Mouse (Mus musculus) thymus, adult 2 months (tissue): ENCODE measurements at regions not wholly inside any gene's neighbourhood (a gene's known extent, or its start where the extent isn't known, plus 50 kb on each side); places are given as distances from the start of the nearest gene placed in this dataset.

Source experiments
- DNase-seq: peaks from one replicate; pipeline ENCODE4 v3.0.0; 2021
- H3K27ac ChIP-seq: fragments of 200-500 bp; 2 replicates; pipeline ENCODE4 v1.5.1; 2012; ENCODE audit warnings: low read length, control low read depth; ENCODE audit not compliant: control insufficient read depth, insufficient read depth
- H3K27me3 ChIP-seq: fragments of 200-500 bp; 2 replicates; pipeline ENCODE4 v1.6.1; 2012; ENCODE audit warnings: mild to moderate bottlenecking, low read length, moderate library complexity, mixed read lengths; ENCODE audit not compliant: control insufficient read depth, insufficient read depth
- H3K36me3 ChIP-seq: fragments of 200-500 bp; 2 replicates; pipeline ENCODE4 v1.6.1; 2012; ENCODE audit warnings: mild to moderate bottlenecking, low read length, moderate library complexity; ENCODE audit not compliant: control insufficient read depth, insufficient read depth
- H3K4me1 ChIP-seq: fragments of 200-500 bp; replicated peaks from 2 replicates; pipeline ENCODE4 v1.6.1; 2012; ENCODE audit warnings: low read length; ENCODE audit not compliant: control insufficient read depth, insufficient read depth
- H3K4me3 ChIP-seq: fragments of 200-500 bp; 2 replicates; pipeline ENCODE4 v1.5.1; 2012; ENCODE audit warnings: mild to moderate bottlenecking, low read length, control low read depth, moderate library complexity; ENCODE audit not compliant: control insufficient read depth, insufficient read depth
- CTCF ChIP-seq: fragments of 200-500 bp; IDR thresholded peaks from 2 replicates; pipeline ENCODE4 v1.5.1; 2012; ENCODE audit warnings: mild to moderate bottlenecking, control low read depth, low read length, moderate library complexity, borderline replicate concordance; ENCODE audit not compliant: control insufficient read depth, poor library complexity, insufficient read depth; ENCODE audit errors: extremely low read depth
- POLR2A ChIP-seq: fragments of 200-500 bp; IDR thresholded peaks from 2 replicates; pipeline ENCODE4 v1.6.1; 2012; ENCODE audit warnings: mild to moderate bottlenecking, low read length, control low read depth, moderate library complexity; ENCODE audit not compliant: control insufficient read depth, poor library complexity, insufficient read depth; ENCODE audit errors: extremely low read depth
- WGBS: fragments of 180-500 bp; shearing (Covaris S2); methylation state at CpG from one replicate; pipeline ENCODE4 v1.1.7; 2018; 5-methylcytosine and 5-hydroxymethylcytosine counted together

DNA sequence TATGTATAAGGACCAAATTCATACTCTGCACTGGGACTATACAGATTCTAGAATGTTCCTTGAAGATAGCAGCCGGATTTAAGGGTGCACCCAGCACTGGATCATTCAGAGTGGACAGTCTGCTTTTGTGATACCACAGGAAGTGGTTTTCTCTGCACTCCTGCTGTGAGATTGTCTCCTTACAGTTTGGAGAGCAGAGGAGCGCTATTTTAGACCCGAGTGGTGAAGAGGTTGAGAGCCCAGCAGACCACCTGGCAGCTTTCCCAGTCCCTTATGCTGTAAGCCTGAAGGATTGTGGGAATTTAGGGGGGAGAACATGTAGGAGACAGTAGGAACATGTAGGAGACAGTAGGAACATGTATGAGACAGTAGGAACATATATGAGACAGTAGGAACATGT is 147.5 kb upstream of the Zmiz1 start:
- no peak for DNase-seq
- H3K27ac ChIP-seq: no peak overlapping the region
- TF ChIP-seq POLR2A (no peak), CTCF (no peak)
- 19% methylated on average over 3 of the region's 3 CpGs for WGBS
- no peaks in the 10 kb centered on the region for H3K27me3 ChIP-seq
- H3K4me1 ChIP-seq: peaks cover 6% of the 10 kb centered on the region
- no peaks in the 10 kb centered on the region for H3K36me3 ChIP-seq
- H3K4me3 ChIP-seq: no peak overlapping the region

DNA sequence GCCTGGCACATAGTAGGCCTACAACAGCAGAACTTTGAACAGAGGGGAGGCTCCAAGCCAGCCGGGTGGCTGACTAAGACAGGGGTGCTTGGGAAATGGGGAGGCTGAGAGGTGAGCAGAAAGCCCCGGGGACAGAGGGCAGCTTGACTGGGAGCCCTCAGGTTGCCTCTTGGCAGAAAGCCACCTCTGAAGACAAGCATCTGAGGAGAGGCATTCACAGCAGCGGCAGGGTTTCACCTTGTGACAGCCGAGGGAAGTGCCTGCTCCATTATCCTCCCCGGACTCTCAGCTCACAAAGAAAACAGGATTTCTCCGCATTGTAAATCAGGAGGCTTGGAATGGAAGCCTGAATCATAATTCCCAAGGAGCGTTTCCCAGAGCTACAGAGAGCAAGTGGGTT is 146.8 kb upstream of the Zmiz1 start:
- Histone ChIP-seq H3K4me1 (peaks cover 9% of the 10 kb centered on the region), H3K36me3 (no peaks in the 10 kb centered on the region), H3K4me3 (no peak overlapping the region), H3K27ac (no peak overlapping the region), H3K27me3 (no peaks in the 10 kb centered on the region)
- TF ChIP-seq POLR2A (no peak), CTCF (no peak)
- WGBS: 50% methylated on average over 7 of the region's 7 CpGs
- no peak for DNase-seq

DNA sequence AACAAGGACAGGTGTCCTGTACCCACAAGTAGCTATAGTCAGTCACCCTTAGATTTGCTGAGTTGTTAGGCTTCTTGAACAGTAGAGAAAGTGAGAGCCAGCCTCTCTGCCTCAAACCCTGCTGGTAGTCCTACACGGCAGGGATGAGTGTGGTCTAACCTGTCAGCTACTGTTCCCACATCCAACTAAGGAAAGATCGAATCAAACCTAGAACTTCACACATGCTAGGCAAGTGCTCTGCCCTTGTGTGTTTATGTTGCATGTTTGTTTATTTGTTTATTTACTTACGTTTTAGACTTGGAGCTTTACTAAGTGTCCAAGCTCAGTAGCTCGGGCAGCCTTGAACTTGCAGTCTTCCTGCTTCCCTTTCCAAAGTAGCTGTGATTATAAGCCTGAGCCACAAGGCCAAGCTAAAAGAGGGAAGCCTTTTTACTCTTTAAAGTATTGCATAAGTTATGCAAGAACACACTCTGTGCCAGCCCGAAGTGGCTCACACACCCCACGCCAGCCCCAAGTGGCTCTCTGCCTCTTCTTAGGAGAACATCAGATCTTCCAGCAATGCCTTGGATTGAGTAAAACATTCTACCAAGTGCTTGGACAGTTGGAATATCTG is 146.1 kb upstream of the Zmiz1 start:
- DNase-seq: no peak
- Histone ChIP-seq H3K4me1 (peaks cover 15% of the 10 kb centered on the region), H3K36me3 (no peaks in the 10 kb centered on the region), H3K27me3 (no peaks in the 10 kb centered on the region), H3K4me3 (no peak overlapping the region), H3K27ac (no peak overlapping the region)
- WGBS: 85% methylated on average over 6 of the region's 6 CpGs
- TF ChIP-seq POLR2A: no peak
- TF ChIP-seq CTCF: no peak

DNA sequence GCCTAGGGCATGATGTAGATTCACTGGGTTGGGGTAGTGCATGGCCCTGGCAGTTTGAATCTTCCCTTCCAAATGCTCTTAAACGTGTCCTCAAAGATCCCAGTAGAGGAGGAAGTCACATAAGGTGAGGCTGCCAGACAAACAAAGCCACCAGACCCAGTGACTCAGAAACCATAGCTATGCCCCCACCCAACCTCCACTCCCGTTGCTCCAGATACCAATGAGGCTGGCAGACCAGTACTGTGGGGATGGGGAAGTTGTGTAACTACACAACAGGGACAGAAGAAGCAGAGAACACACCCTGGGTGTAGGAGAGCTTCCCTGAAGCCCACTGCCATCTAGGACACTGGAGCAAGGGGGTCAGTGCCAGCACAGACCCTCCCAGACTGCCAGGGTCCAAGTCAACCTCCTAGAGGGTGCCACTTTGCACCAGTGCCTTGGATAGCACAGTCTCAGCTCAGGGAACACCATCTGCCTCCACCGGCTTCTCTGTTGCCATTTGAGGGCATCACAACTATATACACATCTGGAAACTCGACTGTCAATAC is 145.2 kb upstream of the Zmiz1 start:
- Histone ChIP-seq H3K36me3 (no peaks in the 10 kb centered on the region), H3K4me1 (peaks cover 23% of the 10 kb centered on the region), H3K27ac (no peak overlapping the region), H3K4me3 (no peak overlapping the region), H3K27me3 (no peaks in the 10 kb centered on the region)
- no peak for TF ChIP-seq CTCF
- TF ChIP-seq POLR2A: no peak
- DNase-seq: no peak
- WGBS: 54% methylated on average over 4 of the region's 4 CpGs

DNA sequence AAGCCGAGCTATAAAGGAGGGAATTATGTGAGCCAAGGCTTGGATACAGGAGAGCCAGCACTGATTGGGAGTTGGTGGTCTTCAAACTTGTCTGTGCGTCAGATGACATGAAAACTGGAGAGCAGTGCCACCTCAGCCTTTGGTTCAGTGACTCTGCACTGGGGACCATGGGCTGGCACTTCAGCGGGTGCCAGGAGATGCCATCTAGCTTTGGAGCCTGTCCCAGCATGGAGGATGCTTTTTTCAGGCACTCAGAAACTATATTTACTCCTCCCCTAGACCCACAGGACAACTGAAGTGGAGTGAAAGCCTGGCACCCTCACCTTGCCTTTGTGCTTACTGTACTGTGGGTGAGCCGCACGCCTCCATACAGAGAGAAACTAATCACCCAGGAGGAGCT is 142.5 kb upstream of the Zmiz1 start:
- TF ChIP-seq CTCF (no peak), POLR2A (no peak)
- DNase-seq: no peak
- Histone ChIP-seq H3K4me1 (peaks cover 24% of the 10 kb centered on the region), H3K4me3 (no peak overlapping the region), H3K27me3 (no peaks in the 10 kb centered on the region), H3K27ac (no peak overlapping the region), H3K36me3 (no peaks in the 10 kb centered on the region)
- 97% methylated on average over 5 of the region's 5 CpGs for WGBS

DNA sequence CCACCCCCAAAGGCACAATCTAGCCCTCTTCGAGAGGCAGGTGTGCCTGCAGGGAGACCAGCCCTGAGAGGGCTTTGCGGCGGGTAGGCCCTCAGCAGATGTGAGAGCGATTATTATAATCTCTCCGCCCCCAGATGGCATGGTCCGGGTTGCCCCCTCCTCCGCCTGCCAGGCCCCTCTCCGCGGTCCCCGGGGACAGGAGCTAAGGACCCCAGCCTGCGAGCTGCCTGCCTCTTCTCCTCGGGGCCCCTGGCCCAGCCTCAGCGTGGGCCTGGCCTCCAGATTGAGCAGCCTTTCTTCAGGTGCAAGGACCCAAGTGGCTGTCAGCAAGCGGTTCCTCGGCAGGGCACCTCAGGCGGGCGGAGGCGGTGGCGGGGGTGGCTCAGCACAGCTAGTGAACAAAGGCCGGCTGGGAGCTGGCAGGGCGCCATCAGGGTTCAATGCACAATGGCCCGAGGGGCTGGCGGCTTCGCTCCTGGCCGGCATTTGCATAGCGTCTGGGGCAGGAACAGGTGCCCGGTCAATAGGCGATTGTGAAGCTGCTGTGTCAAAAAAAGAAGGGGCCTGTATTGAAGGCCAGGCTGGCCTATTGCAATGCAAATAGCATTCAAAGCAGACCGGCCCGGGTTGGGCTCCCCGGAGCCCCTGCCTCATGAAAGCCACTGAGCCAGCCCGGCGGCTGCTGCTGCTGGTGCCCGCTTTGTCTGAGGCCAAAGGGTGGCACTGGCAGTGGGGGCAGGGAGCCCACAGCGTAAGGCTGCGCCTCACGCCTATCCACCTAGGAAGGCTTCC is 141.1 kb upstream of the Zmiz1 start:
- H3K27ac ChIP-seq: no peak overlapping the region
- peak; percentile 61 for DNase-seq
- TF ChIP-seq CTCF: no peak
- TF ChIP-seq POLR2A: no peak
- peak overlapping the region; percentile 20; the same call in 1 of the 2 replicates for H3K4me3 ChIP-seq
- H3K36me3 ChIP-seq: no peaks in the 10 kb centered on the region
- peaks cover 28% of the 10 kb centered on the region for H3K4me1 ChIP-seq
- H3K27me3 ChIP-seq: no peaks in the 10 kb centered on the region
- 37% methylated on average over 37 of the region's 37 CpGs for WGBS
